Mouse (Mus musculus): ENCODE data around the gene Hist2h2ab. TPM values are rescaled to one million over a fixed set of nuclear protein-coding genes. Genes with fewer than 3 reads are reported as not detected.
"Not testable (repeated sequence)": the region's sequence is repeated elsewhere in the genome, so short reads cannot be mapped to it uniquely, and the experiment has no call there.

Gene Hist2h2ab
- polyA plus RNA-seq, 1 experiment from 2014 or later = not detected

- ATAC-seq (ENCODE audit: low FRiP score, low TSS enrichment) (no peak), DNase-seq (ENCODE audit: low spot score) (no peak)
- no peaks in the 10 kb centered on the region for H3K9me3 ChIP-seq (ENCODE audit: control insufficient read depth, low read length)
- no peak overlapping the region for H3K9ac ChIP-seq (ENCODE audit: low read length)
- 58% methylated on average over 2 of the region's 2 CpGs for WGBS
- TF ChIP-seq CTCF (IDR thresholded peaks at IDR 0.05; ENCODE audit: low read depth) = no peak
- TF ChIP-seq EP300 (optimal IDR thresholded peaks at IDR 0.05) = no peak
- H3K4me1 ChIP-seq (replicated peaks; ENCODE audit: control insufficient read depth, insufficient read depth) = peaks cover 9% of the 10 kb centered on the region
- no peak overlapping the region for H3K4me2 ChIP-seq (replicated peaks; ENCODE audit: low read depth)
- H3K27ac ChIP-seq (replicated peaks) = no peak overlapping the region
- no peaks in the 10 kb centered on the region for H3K36me3 ChIP-seq (ENCODE audit: control insufficient read depth, insufficient read depth, low read length)
- no peaks in the 10 kb centered on the region for H3K27me3 ChIP-seq (ENCODE audit: control insufficient read depth, insufficient read depth, low read length)
- H3K4me3 ChIP-seq (ENCODE audit: low read depth, low read length) = no peak overlapping the region
These were observed 19.9 kb upstream of the Hist2h2ab start for GRCm38 (mm10) chr3:96199731-96200130.

- Histone ChIP-seq H3K36me3 (ENCODE audit: control insufficient read depth, insufficient read depth, low read length) (no peaks in the 10 kb centered on the region), H3K4me3 (ENCODE audit: low read depth, low read length) (no peak overlapping the region), H3K27ac (replicated peaks) (no peak overlapping the region), H3K9ac (ENCODE audit: low read length) (no peak overlapping the region), H3K27me3 (ENCODE audit: control insufficient read depth, insufficient read depth, low read length) (no peaks in the 10 kb centered on the region), H3K4me2 (replicated peaks; ENCODE audit: low read depth) (no peak overlapping the region), H3K9me3 (ENCODE audit: control insufficient read depth, low read length) (no peaks in the 10 kb centered on the region), H3K4me1 (replicated peaks; ENCODE audit: control insufficient read depth, insufficient read depth) (no peaks in the 10 kb centered on the region)
- no peak for ATAC-seq (ENCODE audit: low FRiP score, low TSS enrichment)
- no peak for DNase-seq (ENCODE audit: low spot score)
- WGBS = 59% methylated on average over 3 of the region's 3 CpGs
- TF ChIP-seq EP300 (optimal IDR thresholded peaks at IDR 0.05) (no peak), CTCF (IDR thresholded peaks at IDR 0.05; ENCODE audit: low read depth) (peak; percentile 59)
These were observed 11.8 kb upstream of the Hist2h2ab start for GRCm38 (mm10) chr3:96207819-96208218.

GRCm38 (mm10) chr3:96209242-96209641 is 10.4 kb upstream of the Hist2h2ab start:
- Histone ChIP-seq H3K36me3 (ENCODE audit: control insufficient read depth, insufficient read depth, low read length) (no peaks in the 10 kb centered on the region), H3K27ac (replicated peaks) (no peak overlapping the region), H3K4me3 (ENCODE audit: low read depth, low read length) (no peak overlapping the region), H3K9me3 (ENCODE audit: control insufficient read depth, low read length) (no peaks in the 10 kb centered on the region), H3K9ac (ENCODE audit: low read length) (no peak overlapping the region), H3K27me3 (ENCODE audit: control insufficient read depth, insufficient read depth, low read length) (no peaks in the 10 kb centered on the region), H3K4me2 (replicated peaks; ENCODE audit: low read depth) (no peak overlapping the region), H3K4me1 (replicated peaks; ENCODE audit: control insufficient read depth, insufficient read depth) (no peaks in the 10 kb centered on the region)
- TF ChIP-seq CTCF (IDR thresholded peaks at IDR 0.05; ENCODE audit: low read depth) = peak; percentile 66
- TF ChIP-seq EP300 (optimal IDR thresholded peaks at IDR 0.05) = no peak
- ATAC-seq (ENCODE audit: low FRiP score, low TSS enrichment) (no peak), DNase-seq (ENCODE audit: low spot score) (peak; percentile 35)
- 26% methylated on average over 15 of the region's 15 CpGs for WGBS

GRCm38 (mm10) chr3:96219191-96219641 is 449 bp upstream of the Hist2h2ab start:
- Histone ChIP-seq H3K27ac (replicated peaks) (peak overlapping the region; percentile 97), H3K9ac (ENCODE audit: low read length) (peak overlapping the region; percentile 79), H3K4me2 (replicated peaks; ENCODE audit: low read depth) (peak overlapping the region; percentile 69), H3K27me3 (ENCODE audit: control insufficient read depth, insufficient read depth, low read length) (no peaks in the 10 kb centered on the region), H3K4me3 (ENCODE audit: low read depth, low read length) (peak overlapping the region; percentile 53), H3K9me3 (ENCODE audit: control insufficient read depth, low read length) (no peaks in the 10 kb centered on the region), H3K36me3 (ENCODE audit: control insufficient read depth, insufficient read depth, low read length) (no peaks in the 10 kb centered on the region), H3K4me1 (replicated peaks; ENCODE audit: control insufficient read depth, insufficient read depth) (0 out of 2 replicates have a peak, but pooled peaks cover 5% of the 10 kb centered on the region)
- no peak for TF ChIP-seq EP300 (optimal IDR thresholded peaks at IDR 0.05)
- peak; percentile 58 for TF ChIP-seq CTCF (IDR thresholded peaks at IDR 0.05; ENCODE audit: low read depth)
- peak; percentile 36 for DNase-seq (ENCODE audit: low spot score)
- ATAC-seq (ENCODE audit: low FRiP score, low TSS enrichment) = no peak
- 0% methylated on average over 12 of the region's 12 CpGs for WGBS

DNA sequence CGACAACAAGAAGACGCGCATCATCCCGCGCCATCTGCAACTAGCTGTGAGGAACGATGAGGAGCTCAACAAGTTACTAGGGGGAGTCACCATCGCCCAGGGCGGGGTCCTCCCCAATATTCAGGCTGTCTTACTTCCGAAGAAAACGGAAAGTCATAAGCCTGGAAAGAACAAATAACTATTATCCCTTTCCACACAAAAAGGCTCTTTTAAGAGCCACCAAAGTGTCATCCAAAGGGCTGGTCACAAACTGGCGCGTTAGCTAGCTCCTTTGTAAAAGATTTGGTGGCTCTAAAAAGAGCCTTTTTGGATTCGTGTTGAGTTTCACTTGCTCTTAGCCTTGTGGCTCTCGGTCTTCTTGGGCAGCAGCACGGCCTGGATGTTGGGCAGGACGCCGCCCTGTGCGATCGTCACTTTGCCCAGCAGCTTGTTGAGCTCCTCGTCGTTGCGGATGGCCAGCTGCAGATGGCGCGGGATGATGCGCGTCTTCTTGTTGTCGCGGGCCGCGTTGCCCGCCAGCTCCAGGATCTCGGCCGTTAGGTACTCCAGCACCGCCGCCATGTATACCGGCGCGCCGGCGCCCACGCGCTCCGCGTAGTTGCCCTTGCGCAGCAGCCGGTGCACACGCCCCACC is 583 bp downstream of the Hist2h2ab start:
- not testable (repeated sequence) for H3K9me3 ChIP-seq (ENCODE audit: control insufficient read depth, low read length); H3K27me3 ChIP-seq (ENCODE audit: control insufficient read depth, insufficient read depth, low read length); H3K4me1 ChIP-seq (replicated peaks; ENCODE audit: control insufficient read depth, insufficient read depth); ATAC-seq (ENCODE audit: low FRiP score, low TSS enrichment); H3K36me3 ChIP-seq (ENCODE audit: control insufficient read depth, insufficient read depth, low read length)
- WGBS = 0% methylated on average over 25 of the region's 47 CpGs
- Histone ChIP-seq H3K4me2 (replicated peaks; ENCODE audit: low read depth) (peak overlapping the region; percentile 69), H3K4me3 (ENCODE audit: low read depth, low read length) (peak overlapping the region; percentile 53), H3K27ac (replicated peaks) (peak overlapping the region; percentile 97), H3K9ac (ENCODE audit: low read length) (peak overlapping the region; percentile 79)
- DNase-seq (ENCODE audit: low spot score) = peak; percentile 35

GRCm38 (mm10) chr3:96220765-96221639 is 1.3 kb downstream of the Hist2h2ab start, which contains the start of the genes Hist2h2ac and Hist2h2be:
Gene Hist2h2ac, minus strand, starts transcription at chr3:96220880.
Gene Hist2h2be, plus strand, starts transcription at chr3:96221119.
- no peaks in the 10 kb centered on the region for H3K27me3 ChIP-seq (ENCODE audit: control insufficient read depth, insufficient read depth, low read length)
- no peaks in the 10 kb centered on the region for H3K36me3 ChIP-seq (ENCODE audit: control insufficient read depth, insufficient read depth, low read length)
- no peaks in the 10 kb centered on the region for H3K9me3 ChIP-seq (ENCODE audit: control insufficient read depth, low read length)
- ATAC-seq (ENCODE audit: low FRiP score, low TSS enrichment) (peak; percentile 92), DNase-seq (ENCODE audit: low spot score) (peak; percentile 84)
- peak within 1 kb of the TSS; percentile 79 for H3K9ac ChIP-seq (ENCODE audit: low read length)
- H3K4me2 ChIP-seq (replicated peaks; ENCODE audit: low read depth) = peak within 1 kb of the TSS; percentile 69
- 0 out of 2 replicates have a peak, but pooled peaks cover 5% of the 10 kb centered on the region for H3K4me1 ChIP-seq (replicated peaks; ENCODE audit: control insufficient read depth, insufficient read depth)
- under 1% methylated on average over 42 of the region's 43 CpGs for WGBS
- peak within 1 kb of the TSS; percentile 53 for H3K4me3 ChIP-seq (ENCODE audit: low read depth, low read length)
- TF ChIP-seq CTCF (IDR thresholded peaks at IDR 0.05; ENCODE audit: low read depth) (peak; percentile 15; the same call in 1 of the 2 replicates), EP300 (optimal IDR thresholded peaks at IDR 0.05) (peak; percentile 57)
- peak within 1 kb of the TSS; percentile 97 for H3K27ac ChIP-seq (replicated peaks)

All from stomach, postnatal 0 days (tissue).